Mouse (Mus musculus) bone marrow macrophage, adult 2 months (primary cell): Measurements from ENCODE around the gene Arntl2.

ENCODE experiments used
- CTCF ChIP-seq: IDR thresholded peaks from 2 replicates; pipeline ENCODE4 v1.5.1; 2012; ENCODE audit warnings: low read depth, mild to moderate bottlenecking, low read length, moderate library complexity
- POLR2A ChIP-seq: IDR thresholded peaks from 2 replicates; pipeline ENCODE4 v1.6.1; 2012; ENCODE audit warnings: mild to moderate bottlenecking, low read depth, low read length, borderline replicate concordance

- TF ChIP-seq POLR2A (no peak), CTCF (no peak)
Observed at GRCm38 (mm10) chr6:146837316-146837715, 41.5 kb downstream of the Arntl2 start.
